Mouse (Mus musculus): Measurements from ENCODE around the gene Nckap1l. TPM values are rescaled to one million over a fixed set of nuclear protein-coding genes. Genes with fewer than 3 reads are reported as not detected.

The Nckap1l gene
- polyA plus RNA-seq, 1 experiment from 2014 or later: 1.7 TPM

GRCm38 (mm10) chr15:103503251-103503600, 49.6 kb downstream of the Nckap1l start:
- peak overlapping the region; percentile 94 for H3K4me2 ChIP-seq (replicated peaks; ENCODE audit: low read depth)
- no peaks in the 10 kb centered on the region for H3K36me3 ChIP-seq (ENCODE audit: control insufficient read depth, insufficient read depth)
- no peak overlapping the region for H3K27ac ChIP-seq (ENCODE audit: low read depth, low read length)
- ATAC-seq: no peak
- H3K4me3 ChIP-seq (ENCODE audit: low read depth, low read length): peak overlapping the region; percentile 54
- under 1% methylated on average over 14 of the region's 15 CpGs for WGBS
- no peaks in the 10 kb centered on the region for H3K4me1 ChIP-seq (replicated peaks; ENCODE audit: control insufficient read depth, insufficient read depth, low read length)
- no peak for TF ChIP-seq CTCF (IDR thresholded peaks at IDR 0.05; ENCODE audit: low read depth)
- peaks cover 29% of the 10 kb centered on the region for H3K27me3 ChIP-seq (replicated peaks; ENCODE audit: control insufficient read depth, insufficient read depth, low read length)
- H3K9ac ChIP-seq (ENCODE audit: low read depth, low read length): peak overlapping the region; percentile 46
- H3K9me3 ChIP-seq (ENCODE audit: control insufficient read depth): no peaks in the 10 kb centered on the region

GRCm38 (mm10) chr15:103503660-103504059, 50.1 kb downstream of the Nckap1l start:
- no peak for TF ChIP-seq CTCF (IDR thresholded peaks at IDR 0.05; ENCODE audit: low read depth)
- peak overlapping the region; percentile 54 for H3K4me3 ChIP-seq (ENCODE audit: low read depth, low read length)
- no peak overlapping the region for H3K27ac ChIP-seq (ENCODE audit: low read depth, low read length)
- H3K9ac ChIP-seq (ENCODE audit: low read depth, low read length): no peak overlapping the region
- H3K4me2 ChIP-seq (replicated peaks; ENCODE audit: low read depth): peak overlapping the region; percentile 94
- no peaks in the 10 kb centered on the region for H3K9me3 ChIP-seq (ENCODE audit: control insufficient read depth)
- no peaks in the 10 kb centered on the region for H3K4me1 ChIP-seq (replicated peaks; ENCODE audit: control insufficient read depth, insufficient read depth, low read length)
- no peak for ATAC-seq
- 51% methylated on average over 12 of the region's 12 CpGs for WGBS
- H3K36me3 ChIP-seq (ENCODE audit: control insufficient read depth, insufficient read depth): no peaks in the 10 kb centered on the region
- H3K27me3 ChIP-seq (replicated peaks; ENCODE audit: control insufficient read depth, insufficient read depth, low read length): peaks cover 29% of the 10 kb centered on the region

GRCm38 (mm10) chr15:103509317-103509716, 55.7 kb downstream of the Nckap1l start:
- H3K27me3 ChIP-seq (replicated peaks; ENCODE audit: control insufficient read depth, insufficient read depth, low read length): peaks cover 9% of the 10 kb centered on the region
- no peak overlapping the region for H3K4me2 ChIP-seq (replicated peaks; ENCODE audit: low read depth)
- TF ChIP-seq CTCF (IDR thresholded peaks at IDR 0.05; ENCODE audit: low read depth): no peak
- 69% methylated on average over 3 of the region's 3 CpGs for WGBS
- H3K9ac ChIP-seq (ENCODE audit: low read depth, low read length): no peak overlapping the region
- H3K27ac ChIP-seq (ENCODE audit: low read depth, low read length): no peak overlapping the region
- no peak overlapping the region for H3K4me3 ChIP-seq (ENCODE audit: low read depth, low read length)
- H3K36me3 ChIP-seq (ENCODE audit: control insufficient read depth, insufficient read depth): no peaks in the 10 kb centered on the region
- peaks cover 3% of the 10 kb centered on the region; the same call in 1 of the 2 replicates for H3K4me1 ChIP-seq (replicated peaks; ENCODE audit: control insufficient read depth, insufficient read depth, low read length)
- H3K9me3 ChIP-seq (ENCODE audit: control insufficient read depth): no peaks in the 10 kb centered on the region
- ATAC-seq: no peak

- Histone ChIP-seq H3K9me3 (ENCODE audit: control insufficient read depth) (no peaks in the 10 kb centered on the region), H3K4me1 (replicated peaks; ENCODE audit: control insufficient read depth, insufficient read depth, low read length) (peaks cover 3% of the 10 kb centered on the region; the same call in 1 of the 2 replicates), H3K27ac (ENCODE audit: low read depth, low read length) (no peak overlapping the region), H3K4me3 (ENCODE audit: low read depth, low read length) (no peak overlapping the region), H3K36me3 (ENCODE audit: control insufficient read depth, insufficient read depth) (no peaks in the 10 kb centered on the region), H3K9ac (ENCODE audit: low read depth, low read length) (no peak overlapping the region), H3K4me2 (replicated peaks; ENCODE audit: low read depth) (no peak overlapping the region), H3K27me3 (replicated peaks; ENCODE audit: control insufficient read depth, insufficient read depth, low read length) (peaks cover 3% of the 10 kb centered on the region; the same call in 1 of the 2 replicates)
- ATAC-seq: no peak
- TF ChIP-seq CTCF (IDR thresholded peaks at IDR 0.05; ENCODE audit: low read depth): no peak
- 53% methylated on average over 1 of the region's 1 CpGs for WGBS
Measured at GRCm38 (mm10) chr15:103511652-103512051, 58.1 kb downstream of the Nckap1l start.

- WGBS: 12% methylated on average over 7 of the region's 7 CpGs
- Histone ChIP-seq H3K9ac (ENCODE audit: low read depth, low read length) (no peak overlapping the region), H3K27ac (ENCODE audit: low read depth, low read length) (no peak overlapping the region)
Measured at GRCm38 (mm10) chr15:103513621-103514031, 60.0 kb downstream of the Nckap1l start.

GRCm38 (mm10) chr15:103514119-103514518, 60.5 kb downstream of the Nckap1l start:
- no peaks in the 10 kb centered on the region for H3K36me3 ChIP-seq (ENCODE audit: control insufficient read depth, insufficient read depth)
- no peak overlapping the region for H3K27ac ChIP-seq (ENCODE audit: low read depth, low read length)
- H3K27me3 ChIP-seq (replicated peaks; ENCODE audit: control insufficient read depth, insufficient read depth, low read length): peaks cover 3% of the 10 kb centered on the region; the same call in 1 of the 2 replicates
- WGBS: 3% methylated on average over 10 of the region's 10 CpGs
- no peaks in the 10 kb centered on the region for H3K9me3 ChIP-seq (ENCODE audit: control insufficient read depth)
- ATAC-seq: peak; percentile 90
- peak overlapping the region; percentile 63 for H3K4me2 ChIP-seq (replicated peaks; ENCODE audit: low read depth)
- TF ChIP-seq CTCF (IDR thresholded peaks at IDR 0.05; ENCODE audit: low read depth): no peak
- H3K4me3 ChIP-seq (ENCODE audit: low read depth, low read length): peak overlapping the region; percentile 29; the same call in 1 of the 2 replicates
- peaks cover 3% of the 10 kb centered on the region; the same call in 1 of the 2 replicates for H3K4me1 ChIP-seq (replicated peaks; ENCODE audit: control insufficient read depth, insufficient read depth, low read length)
- H3K9ac ChIP-seq (ENCODE audit: low read depth, low read length): 0 out of 2 replicates have a peak overlapping the region, but pooled peaks have one; percentile 11

More at GRCm38 (mm10) chr15:103513621-103514031, 60.0 kb downstream of the Nckap1l start:
- H3K4me3 ChIP-seq (ENCODE audit: low read depth, low read length): peak overlapping the region; percentile 29; the same call in 1 of the 2 replicates
- peak overlapping the region; percentile 63 for H3K4me2 ChIP-seq (replicated peaks; ENCODE audit: low read depth)
- H3K4me1 ChIP-seq (replicated peaks; ENCODE audit: control insufficient read depth, insufficient read depth, low read length): peaks cover 3% of the 10 kb centered on the region; the same call in 1 of the 2 replicates
- H3K36me3 ChIP-seq (ENCODE audit: control insufficient read depth, insufficient read depth): no peaks in the 10 kb centered on the region
- H3K27me3 ChIP-seq (replicated peaks; ENCODE audit: control insufficient read depth, insufficient read depth, low read length): peaks cover 3% of the 10 kb centered on the region; the same call in 1 of the 2 replicates
- ATAC-seq: peak; percentile 23; the same call in 1 of the 2 replicates
- no peak for TF ChIP-seq CTCF (IDR thresholded peaks at IDR 0.05; ENCODE audit: low read depth)
- H3K9me3 ChIP-seq (ENCODE audit: control insufficient read depth): no peaks in the 10 kb centered on the region

Measured in intestine, postnatal 0 days (tissue).